Mouse (Mus musculus) CH12.LX (cell line): Measurements from ENCODE around the gene Igflr1.

Experiments
- CHD2 ChIP-seq: IDR thresholded peaks from 2 replicates; pipeline ENCODE4 v1.6.1; 2011; ENCODE audit warnings: low read length, improper control_type of control experiment
- POLR2A ChIP-seq: IDR thresholded peaks from 2 replicates; pipeline ENCODE4 v1.6.1; 2011; ENCODE audit warnings: low read depth, mild to moderate bottlenecking, improper control_type of control experiment, low read length

GRCm38 (mm10) chr7:30602583-30602982, 37.4 kb downstream of the Igflr1 start:
- TF ChIP-seq POLR2A (no peak), CHD2 (no peak)
